Mouse (Mus musculus) 3T3-L1 (cell line): Measurements from ENCODE around the gene Dcaf11.

ENCODE experiments used
- DNase-seq: peaks from one replicate; pipeline ENCODE4 v3.0.0-alpha.2; 2015; ENCODE audit warnings: low read depth, low spot score

The Dcaf11 gene

DNA sequence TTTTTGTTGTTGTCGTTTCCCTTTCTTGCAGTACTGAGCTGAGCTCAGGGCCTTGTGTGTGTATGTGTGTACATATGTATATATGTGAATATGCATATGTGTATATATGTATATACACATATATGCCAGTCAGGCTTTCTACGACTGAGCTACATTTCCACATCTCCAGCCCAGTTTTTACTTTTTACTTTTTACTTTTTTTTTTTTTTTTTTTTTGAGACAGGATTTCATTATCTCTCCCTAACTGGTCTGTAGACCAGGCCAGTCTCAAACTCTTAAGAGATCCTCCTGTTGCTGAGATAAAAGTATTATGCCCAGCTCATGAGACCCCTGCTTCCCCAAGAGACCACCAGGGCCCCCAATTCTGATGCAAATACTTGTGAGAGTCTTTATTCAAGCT lies 57.0 kb downstream of the Dcaf11 start:
- DNase-seq, result no peak

- DNase-seq, result no peak
Measured at GRCm38 (mm10) chr14:55617822-55618221, 58.0 kb downstream of the Dcaf11 start, which contains the start of gene Rec8. Gene Rec8 (plus strand): TSS chr14:55618037.

DNA sequence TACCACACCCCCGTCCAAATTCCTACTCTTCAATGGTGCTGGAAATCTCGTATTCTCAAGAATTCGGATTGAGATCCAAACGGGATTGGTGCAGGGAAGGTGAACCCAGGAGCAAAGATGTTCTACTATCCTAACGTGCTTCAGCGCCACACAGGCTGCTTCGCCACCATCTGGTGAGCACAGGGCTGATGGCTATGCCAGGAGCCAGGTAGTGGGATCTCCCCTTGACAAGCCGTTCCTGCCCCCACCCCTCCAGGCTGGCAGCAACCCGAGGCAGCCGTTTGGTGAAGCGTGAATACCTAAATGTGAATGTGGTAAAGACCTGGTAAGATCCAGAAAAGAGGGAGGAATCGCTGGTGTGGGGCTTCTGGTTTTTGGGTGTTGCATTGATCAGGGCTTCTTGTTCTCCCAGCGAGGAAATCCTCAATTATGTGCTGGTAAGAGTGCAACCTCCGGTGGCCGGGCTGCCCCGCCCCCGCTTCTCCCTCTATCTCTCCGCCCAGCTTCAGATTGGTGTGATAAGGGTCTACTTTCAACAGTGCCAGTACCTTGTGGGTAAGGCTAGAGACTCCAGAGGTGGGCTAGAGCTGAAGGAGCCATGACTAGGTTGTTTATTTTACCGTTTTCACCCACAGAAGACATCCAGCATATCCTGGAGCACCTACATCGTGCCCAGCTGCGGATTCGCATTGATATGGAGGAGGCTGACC lies 58.8 kb downstream of the Dcaf11 start:
- no peak for DNase-seq
